Mouse (Mus musculus) CH12.LX (cell line): ENCODE measurements at regions not wholly inside any gene's neighbourhood (a gene's known extent, or its start where the extent isn't known, plus 50 kb on each side); places are given as distances from the start of the nearest gene placed in this dataset.

ENCODE experiments used
- DNase-seq: peaks from one replicate; pipeline ENCODE4 v3.0.0-alpha.2; 2013; ENCODE audit errors: extremely low read depth
- H3K27ac ChIP-seq: 2 replicates; pipeline ENCODE4 v1.5.1; 2012; ENCODE audit warnings: low read depth, mild to moderate bottlenecking, control low read depth, moderate library complexity; ENCODE audit not compliant: insufficient read depth
- H3K27me3 ChIP-seq: replicated peaks from 2 replicates; pipeline ENCODE3; 2012; ENCODE audit warnings: inconsistent platforms
- H3K36me3 ChIP-seq, 2 experiments: replicated peaks in 1 of 2; 2 replicates each; pipeline versions ENCODE3 to v1.6.1; 2012; ENCODE audit warnings: inconsistent platforms in 1 of 2, low read length in 1 of 2, mild to moderate bottlenecking in 1 of 2, mixed read lengths in 1 of 2, moderate library complexity in 1 of 2; ENCODE audit not compliant: control insufficient read depth in 1 of 2, insufficient read depth in 1 of 2
- H3K4me1 ChIP-seq, 2 experiments: 2 replicates each; pipeline ENCODE4 v1.6.1; 2012; ENCODE audit warnings: inconsistent platforms in 1 of 2, moderate library complexity in 1 of 2; ENCODE audit not compliant: insufficient read depth in 2 of 2, control insufficient read depth in 1 of 2
- H3K4me2 ChIP-seq: 2 replicates; pipeline ENCODE4 v1.6.1; 2012; ENCODE audit warnings: low read depth, mild to moderate bottlenecking, control low read depth; ENCODE audit not compliant: poor library complexity, insufficient read depth, severe bottlenecking
- H3K4me3 ChIP-seq, 3 experiments: fragments of 150-350 bp in 1 of 3; sonication (generic) in 1 of 3; replicated peaks in 1 of 3; 2 replicates each; pipeline versions ENCODE3 to v1.5.1; 2011 to 2012; ENCODE audit warnings: low read depth in 2 of 3, low read length in 2 of 3, mild to moderate bottlenecking in 2 of 3, moderate library complexity in 2 of 3, control low read depth in 1 of 3, improper control_type of control experiment in 1 of 3, inconsistent platforms in 1 of 3, mixed read lengths in 1 of 3; ENCODE audit not compliant: poor library complexity in 1 of 3
- H3K79me2 ChIP-seq: replicated peaks from 2 replicates; pipeline ENCODE4 v1.6.1; 2012; ENCODE audit warnings: mild to moderate bottlenecking, moderate library complexity; ENCODE audit not compliant: control insufficient read depth, poor library complexity, insufficient read depth, severe bottlenecking; ENCODE audit errors: extremely low read depth
- H3K9ac ChIP-seq: 2 replicates; pipeline ENCODE4 v1.6.1; 2012; ENCODE audit warnings: low read depth, mild to moderate bottlenecking, control low read depth, moderate library complexity; ENCODE audit not compliant: insufficient read depth
- H3K9me3 ChIP-seq: replicated peaks from 2 replicates; pipeline ENCODE3; 2012; ENCODE audit warnings: low read length, inconsistent platforms, mixed read lengths
- CHD1 ChIP-seq: IDR thresholded peaks from 2 replicates; pipeline ENCODE4 v1.6.1; 2012; ENCODE audit warnings: low read depth, low read length, improper control_type of control experiment, inconsistent platforms
- CHD2 ChIP-seq: IDR thresholded peaks from 2 replicates; pipeline ENCODE4 v1.6.1; 2011; ENCODE audit warnings: low read length, improper control_type of control experiment
- E2F4 ChIP-seq: IDR thresholded peaks from 2 replicates; pipeline ENCODE4 v1.6.1; 2011; ENCODE audit warnings: low read depth, low read length, improper control_type of control experiment; ENCODE audit not compliant: insufficient replicate concordance
- ETS1 ChIP-seq: conservative IDR thresholded peaks from 2 replicates; pipeline ENCODE4 v1.6.1; 2012; ENCODE audit warnings: low read depth, mild to moderate bottlenecking, inconsistent platforms, low read length, improper control_type of control experiment, moderate library complexity
- HCFC1 ChIP-seq: IDR thresholded peaks from 2 replicates; pipeline ENCODE4 v1.6.1; 2012; ENCODE audit warnings: low read depth, mild to moderate bottlenecking, inconsistent platforms, low read length, improper control_type of control experiment
- IRF4 ChIP-seq: IDR thresholded peaks from 2 replicates; pipeline ENCODE4 v1.6.1; 2014; ENCODE audit warnings: low read depth, mild to moderate bottlenecking, inconsistent platforms, low read length, improper control_type of control experiment
- KAT2A ChIP-seq: IDR thresholded peaks from 2 replicates; pipeline ENCODE4 v1.6.1; 2012; ENCODE audit warnings: low read length, improper control_type of control experiment, inconsistent platforms; ENCODE audit not compliant: insufficient replicate concordance
- MAFK ChIP-seq: IDR thresholded peaks from 2 replicates; pipeline ENCODE4 v1.6.1; 2011; ENCODE audit warnings: low read length, improper control_type of control experiment; ENCODE audit not compliant: insufficient replicate concordance
- MAZ ChIP-seq: IDR thresholded peaks from 2 replicates; pipeline ENCODE4 v1.6.1; 2012; ENCODE audit warnings: low read depth, mild to moderate bottlenecking, inconsistent platforms, low read length, improper control_type of control experiment, moderate library complexity
- PAX5 ChIP-seq: IDR thresholded peaks from 2 replicates; pipeline ENCODE4 v1.6.1; 2012; ENCODE audit warnings: low read length, inconsistent platforms, mixed read lengths
- POLR2A ChIP-seq: IDR thresholded peaks from 2 replicates; pipeline ENCODE4 v1.6.1; 2011; ENCODE audit warnings: low read depth, mild to moderate bottlenecking, improper control_type of control experiment, low read length
- RCOR1 ChIP-seq: conservative IDR thresholded peaks from 2 replicates; pipeline ENCODE4 v1.6.1; 2012; ENCODE audit warnings: low read depth, mild to moderate bottlenecking, inconsistent platforms, low read length, improper control_type of control experiment
- USF2 ChIP-seq: conservative IDR thresholded peaks from 2 replicates; pipeline ENCODE4 v1.6.1; 2011; ENCODE audit warnings: low read depth, low read length, improper control_type of control experiment
- ZKSCAN1 ChIP-seq: IDR thresholded peaks from 2 replicates; pipeline ENCODE4 v1.6.1; 2012; ENCODE audit warnings: low read depth, inconsistent platforms, low read length, improper control_type of control experiment, borderline replicate concordance
- ZNF384 ChIP-seq: IDR thresholded peaks from 2 replicates; pipeline ENCODE4 v1.6.1; 2012; ENCODE audit warnings: low read depth, low read length, improper control_type of control experiment, inconsistent platforms
- dilution Hi-C: fragments of 300-500 bp; cut with MboI; formaldehyde crosslinking; loops from 2 replicates; pipeline ENCODE4 v1.14.3; 2020; ENCODE audit warnings: low sequenced_read_pairs; ENCODE audit not compliant: extremely low pct_unique_long_range_greater_than_20kb, extremely low pct_ligation_motif_present
- in situ Hi-C: fragments of 300-500 bp; cut with MboI; formaldehyde crosslinking; loops from 3 replicates; pipeline ENCODE4 v1.14.3; 2019; ENCODE audit warnings: low sequenced_read_pairs, low pct_ligation_motif_present, low pct_unique_long_range_greater_than_20kb, mixed read lengths

GRCm38 (mm10) chr2:59416491-59417195 lies 67.8 kb upstream of the Dapl1 start:
- H3K9me3 ChIP-seq, result peaks cover 81% of the 10 kb centered on the region
- dilution Hi-C loops, result no loop called here
- no peaks in the 10 kb centered on the region for H3K36me3 ChIP-seq
- no peak overlapping the region for H3K4me2 ChIP-seq
- no peaks in the 10 kb centered on the region for H3K79me2 ChIP-seq
- no peak for DNase-seq
- no peak overlapping the region for H3K27ac ChIP-seq
- TF ChIP-seq IRF4 (no peak), MAFK (no peak), MAZ (no peak), E2F4 (no peak), PAX5 (no peak), ZNF384 (no peak), ZKSCAN1 (no peak), HCFC1 (no peak)
- TF ChIP-seq, all 38 proteins: peak for 0
- in situ Hi-C loops, result no loop called here
- Histone ChIP-seq H3K27me3 (no peaks in the 10 kb centered on the region), H3K4me3 (no peak overlapping the region), H3K9ac (no peak overlapping the region), H3K4me1 (no peaks in the 10 kb centered on the region)

DNA sequence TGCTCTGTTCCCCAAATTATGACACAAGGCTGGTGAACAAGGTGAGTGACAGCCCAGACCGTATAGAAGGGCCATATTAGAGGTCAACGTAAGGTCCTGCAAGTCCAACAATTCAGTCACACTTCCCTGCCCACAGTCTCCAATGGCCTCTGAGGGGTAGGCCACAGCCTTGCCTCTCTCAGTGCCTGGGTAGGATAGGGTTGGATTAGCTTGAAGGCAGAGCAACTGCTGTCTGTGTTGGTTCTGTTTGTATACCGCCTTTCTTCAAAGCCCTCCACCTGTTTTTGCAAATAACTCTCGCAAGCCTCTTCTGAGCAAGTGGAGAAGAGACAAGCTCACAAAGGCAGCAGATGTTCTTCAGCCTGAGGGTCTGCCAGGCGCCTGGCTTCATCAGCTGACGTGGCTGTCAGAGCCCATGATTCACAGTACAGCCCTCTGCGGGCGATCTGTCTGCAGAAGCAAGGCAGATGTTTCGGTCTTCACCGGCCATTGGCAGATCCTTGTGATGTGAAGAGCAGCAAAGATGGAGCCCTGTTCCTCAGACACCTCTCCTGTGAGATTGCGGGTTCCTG lies 67.0 kb upstream of the Dapl1 start:
- Histone ChIP-seq H3K36me3 (no peaks in the 10 kb centered on the region), H3K27ac (no peak overlapping the region), H3K4me1 (no peaks in the 10 kb centered on the region), H3K4me2 (no peak overlapping the region), H3K27me3 (no peaks in the 10 kb centered on the region), H3K9ac (no peak overlapping the region), H3K4me3 (no peak overlapping the region), H3K79me2 (no peaks in the 10 kb centered on the region), H3K9me3 (peaks cover 86% of the 10 kb centered on the region)
- in situ Hi-C loops, result no loop called here
- dilution Hi-C loops, result no loop called here
- TF ChIP-seq CHD2, result no peak
- TF ChIP-seq KAT2A, result no peak
- no peak for TF ChIP-seq POLR2A
- no peak for TF ChIP-seq ETS1
- TF ChIP-seq RCOR1, result no peak
- TF ChIP-seq USF2, result no peak
- no peak for TF ChIP-seq CHD1
- no peak for DNase-seq
